Mouse (Mus musculus): ENCODE data around the gene Hoxc11.

- no peak for TF ChIP-seq CTCF (IDR thresholded peaks at IDR 0.05; ENCODE audit: extremely low read depth, insufficient read length, insufficient replicate concordance, low read depth, low read length)
- TF ChIP-seq POLR2A (IDR thresholded peaks at IDR 0.05; ENCODE audit: low read depth, low read length): no peak
Measured at GRCm38 (mm10) chr15:103001370-103001769, 47.1 kb downstream of the Hoxc11 start.
